Mouse (Mus musculus) layer of hippocampus, postnatal 14 days (tissue): Measurements from ENCODE around the gene Pde7b. TPM values are rescaled to one million over a fixed set of nuclear protein-coding genes. Genes with fewer than 3 reads are reported as not detected.

Source experiments
- DNase-seq, 2 experiments: peaks; one replicate each; pipeline ENCODE4 v3.0.0; 2021 to 2022; ENCODE audit warnings: low spot score in 2 of 2, mixed read lengths in 1 of 2
- long read RNA-seq, 2 experiments: library from polyadenylated mRNA; stranded (forward); transcript quantifications; one replicate each; pipeline ENCODE4 v2.0.0; 2021
- total RNA-seq, 2 experiments: library from RNA; stranded (reverse); gene quantifications; 2 replicates each; pipeline ENCODE4 v1.2.3; 2021

Pde7b gene
- 10 to 100 TPM; 14.0 to 18.0 TPM for total RNA-seq
- long read RNA-seq, experiment 1, partial matches to known transcripts: 0 of 1 reads
- long read RNA-seq, experiment 1, other reads (novel, unspliced or antisense): 1 of 1 reads
- long read RNA-seq, experiment 2, partial matches to known transcripts: 1 of 3 reads
- long read RNA-seq, experiment 2, other reads (novel, unspliced or antisense): 2 of 3 reads

DNA sequence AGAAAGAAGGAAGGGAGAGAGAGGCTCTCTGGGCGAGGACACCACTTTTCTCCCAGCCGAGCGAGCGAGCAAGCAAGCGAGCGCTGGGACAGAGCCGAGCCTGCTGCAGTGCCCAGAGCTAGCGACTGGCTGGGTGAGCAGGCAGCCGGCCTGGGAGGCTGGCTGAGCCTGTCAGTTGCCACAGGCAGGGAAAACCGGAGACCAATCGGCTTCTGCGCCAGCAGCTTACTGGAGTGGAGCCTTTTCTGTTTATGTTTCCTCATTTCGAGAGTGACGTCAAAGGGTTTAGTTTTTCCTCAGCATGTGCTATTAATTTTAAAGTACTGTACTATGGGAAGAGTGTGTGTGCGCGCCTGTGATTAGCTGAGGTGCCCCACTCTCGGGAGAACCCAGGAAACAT is at the start of gene Pde7b:
Gene Pde7b, minus strand, starts transcription at position 173 of the 400 bp plus-strand sequence.
- DNase-seq: peak; percentile 63 to 83

DNA sequence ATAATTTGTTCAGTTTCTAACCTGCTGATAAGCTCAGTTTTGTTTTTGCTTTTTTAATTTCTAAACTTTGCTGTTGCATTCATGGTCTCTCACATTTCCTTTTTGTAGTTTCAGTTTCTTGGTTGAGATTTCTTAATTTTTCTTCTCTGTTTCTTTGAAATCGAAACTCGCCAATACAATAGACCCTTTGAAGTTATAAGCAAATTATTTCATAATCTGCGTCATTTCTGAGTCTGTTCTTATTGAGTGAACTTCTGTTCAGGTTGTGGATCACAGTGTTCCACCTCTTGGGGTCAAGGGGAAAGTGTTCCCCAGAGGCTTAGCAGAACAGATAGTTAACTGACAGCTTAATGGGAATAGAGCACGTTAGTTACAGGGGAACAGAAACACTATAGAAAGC is 47.2 kb upstream of the Pde7b start:
- DNase-seq: no peak

DNA sequence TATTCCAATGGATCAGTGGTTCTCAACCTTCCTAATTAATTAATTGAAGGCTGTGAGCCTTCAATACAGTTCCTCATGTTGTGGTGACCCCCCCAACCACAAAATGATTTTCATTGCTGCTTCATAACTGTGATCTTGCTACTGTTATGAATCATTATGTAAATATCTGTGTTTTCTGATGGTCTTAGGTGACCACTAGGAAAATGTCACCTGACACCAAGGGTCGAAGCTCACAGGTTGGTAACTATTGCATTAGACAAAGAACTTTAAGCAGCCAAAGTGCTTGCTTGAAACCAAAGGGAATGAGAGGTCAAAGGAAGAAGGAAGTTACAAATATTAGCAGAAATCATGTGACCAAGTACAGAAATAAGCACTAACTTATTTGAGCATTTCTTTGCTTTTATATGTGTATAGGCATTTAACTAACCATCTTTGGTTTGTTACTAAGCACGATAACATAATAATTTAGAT is 45.6 kb upstream of the Pde7b start:
- DNase-seq: no peak

DNA sequence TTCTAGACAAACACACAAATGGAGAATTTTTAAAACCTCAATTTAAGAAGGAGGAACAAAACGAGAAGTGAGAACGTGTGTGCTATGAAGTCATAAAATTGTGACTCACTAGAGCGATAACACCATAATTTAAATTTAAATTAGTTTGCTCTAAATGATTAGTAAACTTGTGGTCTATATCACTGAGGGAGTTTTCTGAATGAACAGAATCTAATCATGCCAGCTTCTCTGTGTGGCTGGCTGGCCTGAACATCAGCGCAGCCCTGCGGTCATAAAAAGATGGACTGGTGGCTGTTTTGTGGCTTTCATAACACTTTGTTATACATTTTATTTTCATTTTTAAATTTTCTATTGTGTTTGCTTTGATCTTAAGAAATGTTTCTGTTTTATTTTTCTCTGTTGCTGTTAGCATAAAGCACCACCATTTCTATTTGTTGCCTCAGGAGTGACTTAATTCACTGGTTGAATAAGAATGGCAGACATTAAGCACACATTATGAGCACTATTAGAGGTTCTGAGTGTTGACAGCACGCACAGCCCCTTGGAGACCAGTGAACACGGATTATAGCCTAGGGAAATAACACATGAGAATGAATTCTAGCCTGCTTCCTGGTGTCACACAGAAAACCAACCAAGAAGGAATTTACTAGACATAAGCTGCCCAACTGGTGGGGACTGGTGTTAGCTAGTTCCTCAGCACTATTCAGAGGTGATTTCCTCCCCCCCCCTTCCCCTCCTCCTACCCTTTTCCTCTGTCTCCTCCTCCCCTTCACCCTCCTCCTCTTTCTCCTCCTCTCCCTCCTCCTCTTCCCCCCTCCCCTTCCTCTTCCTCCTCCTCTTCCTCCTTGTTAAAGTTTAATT is 44.9 kb upstream of the Pde7b start:
- no peak for DNase-seq

DNA sequence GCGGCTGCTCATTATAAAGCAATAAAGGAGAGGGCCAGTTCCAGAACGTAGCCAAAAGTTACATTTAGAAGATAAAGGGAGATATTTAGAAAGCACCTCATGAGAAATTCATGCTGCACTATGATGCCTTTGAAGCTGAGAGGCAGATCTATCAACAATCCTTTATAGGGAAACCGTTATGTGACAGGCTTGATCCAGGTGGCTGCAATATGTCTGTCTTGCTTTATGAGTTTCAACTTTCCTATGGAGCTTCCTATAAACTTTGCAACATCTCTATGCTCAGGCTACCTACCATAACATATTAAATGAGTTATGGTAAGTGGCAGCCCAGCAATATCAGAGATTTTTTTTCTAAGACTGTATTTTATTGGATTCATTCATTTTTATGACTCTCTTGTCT is 39.5 kb upstream of the Pde7b start:
- no peak for DNase-seq

DNA sequence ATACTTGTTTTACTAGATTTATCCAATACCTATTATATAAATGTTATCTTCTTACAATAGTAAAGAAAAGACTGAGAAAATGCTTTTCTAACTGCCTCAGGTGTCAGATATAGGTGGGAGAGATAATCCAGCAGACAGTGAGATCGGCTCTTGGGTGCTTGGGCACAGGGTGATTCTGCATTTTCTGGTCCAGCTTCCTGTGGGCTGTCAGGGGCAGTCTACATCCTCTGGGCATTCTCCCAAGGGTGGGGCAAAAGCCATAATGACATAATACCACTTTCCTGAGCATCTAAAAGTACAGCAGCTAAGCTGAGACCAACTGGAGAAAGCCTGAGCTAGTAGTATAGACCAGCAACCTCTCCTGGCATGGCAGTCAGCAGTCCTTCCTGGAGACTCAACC is 34.1 kb upstream of the Pde7b start:
- DNase-seq: no peak

DNA sequence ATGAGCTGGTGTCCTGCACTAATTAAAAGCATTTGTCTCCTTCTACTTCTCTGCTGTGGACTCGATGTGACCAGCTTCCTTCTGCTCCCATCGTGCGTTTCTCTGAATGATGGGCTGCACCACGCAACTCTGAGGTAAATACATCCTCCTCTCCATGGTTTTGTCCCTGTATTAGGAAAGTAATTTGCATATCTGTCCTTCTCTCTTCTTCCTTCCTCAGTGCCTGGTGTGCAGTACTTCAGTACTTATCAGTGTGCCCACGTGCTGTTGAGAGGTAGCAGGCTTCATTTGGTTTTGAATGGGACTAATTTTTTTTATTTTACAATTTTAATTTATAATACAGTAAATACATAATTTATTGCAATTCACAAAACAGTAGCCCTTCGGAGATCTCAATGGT is 33.4 kb upstream of the Pde7b start:
- no peak for DNase-seq

DNA sequence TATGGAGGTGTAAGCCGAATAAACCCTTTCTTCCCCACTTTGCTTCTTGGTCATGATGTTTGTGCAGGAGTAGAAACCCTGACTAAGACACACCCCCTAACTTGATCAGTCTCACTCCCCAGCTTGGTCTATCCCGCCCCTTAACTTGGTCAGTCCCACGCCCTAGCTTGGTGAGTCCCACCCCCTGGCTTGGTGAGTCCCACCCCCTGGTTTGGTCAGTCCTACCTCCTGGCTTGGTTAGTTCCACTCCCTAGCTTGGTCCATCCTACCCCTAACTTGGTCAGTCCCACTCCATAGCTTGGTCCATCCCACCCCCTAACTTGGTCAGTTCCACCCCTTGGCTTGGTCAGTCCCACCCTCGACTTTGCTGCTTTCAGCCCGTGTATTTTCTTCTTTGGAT is 31.3 kb upstream of the Pde7b start:
- DNase-seq: no peak

DNA sequence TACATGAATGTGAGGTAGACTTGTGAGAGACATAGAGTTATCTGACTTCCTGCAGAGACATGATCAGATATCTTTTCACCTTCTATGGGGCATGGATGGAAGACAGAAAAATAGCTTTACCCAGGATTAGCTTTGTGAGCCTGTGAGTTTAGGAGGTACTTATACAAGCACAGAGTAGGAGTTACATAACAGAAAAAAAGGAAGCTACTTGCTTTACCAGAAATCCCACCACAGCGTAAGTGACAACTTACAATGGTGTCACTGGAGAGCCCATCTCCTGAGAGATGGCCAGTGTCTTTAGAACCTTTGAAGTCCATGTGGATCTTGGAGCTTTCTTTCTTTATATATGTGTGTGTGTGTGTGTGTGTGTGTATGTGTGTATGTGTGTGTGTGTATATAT is 28.0 kb upstream of the Pde7b start:
- DNase-seq: no peak

DNA sequence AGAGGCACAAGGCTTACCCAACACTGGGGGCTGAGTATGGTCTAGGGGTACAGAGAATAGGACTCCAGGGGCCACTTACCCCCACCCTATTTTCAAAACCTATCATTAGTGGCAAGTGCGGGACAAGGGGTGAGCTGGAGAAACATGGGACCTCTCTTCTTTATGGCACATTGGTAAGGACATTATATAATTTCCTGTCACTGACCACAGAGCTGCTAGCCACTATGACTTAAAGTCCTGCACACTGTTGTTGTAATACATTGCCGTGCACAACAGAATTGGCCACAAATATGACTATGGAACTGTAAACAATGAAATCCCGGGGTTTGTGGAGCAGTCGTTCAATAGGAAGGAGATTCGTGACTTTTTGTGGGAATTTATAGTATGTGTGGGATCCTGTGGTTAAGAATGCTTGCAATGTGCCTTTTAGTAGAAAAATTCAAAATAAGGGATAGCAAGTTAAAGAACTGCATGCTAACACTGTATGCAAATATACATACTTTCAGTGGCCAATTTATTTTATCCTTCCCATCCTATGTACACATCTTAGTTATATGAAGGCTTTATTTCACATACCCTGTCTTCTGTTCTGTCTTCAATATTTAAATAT is 25.9 kb upstream of the Pde7b start:
- DNase-seq: no peak

DNA sequence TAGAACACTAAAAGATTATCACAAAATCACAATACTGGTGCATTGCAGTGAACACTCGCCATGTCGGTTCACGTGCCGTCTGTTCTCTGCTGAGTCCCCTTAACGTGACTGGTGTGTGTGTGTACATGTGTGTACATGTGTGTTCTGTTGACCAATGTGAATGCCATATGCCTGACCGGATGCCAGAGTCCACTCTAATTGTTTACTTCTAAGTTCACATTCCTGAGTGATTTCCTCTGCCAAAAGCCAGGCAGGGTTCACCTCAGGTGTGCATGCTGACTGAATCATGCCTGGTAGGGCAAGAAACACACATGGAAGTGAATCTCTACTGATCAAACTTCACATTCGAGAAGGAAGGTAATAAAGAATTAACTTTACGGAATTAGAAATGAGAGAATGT is 24.1 kb upstream of the Pde7b start:
- DNase-seq: no peak

DNA sequence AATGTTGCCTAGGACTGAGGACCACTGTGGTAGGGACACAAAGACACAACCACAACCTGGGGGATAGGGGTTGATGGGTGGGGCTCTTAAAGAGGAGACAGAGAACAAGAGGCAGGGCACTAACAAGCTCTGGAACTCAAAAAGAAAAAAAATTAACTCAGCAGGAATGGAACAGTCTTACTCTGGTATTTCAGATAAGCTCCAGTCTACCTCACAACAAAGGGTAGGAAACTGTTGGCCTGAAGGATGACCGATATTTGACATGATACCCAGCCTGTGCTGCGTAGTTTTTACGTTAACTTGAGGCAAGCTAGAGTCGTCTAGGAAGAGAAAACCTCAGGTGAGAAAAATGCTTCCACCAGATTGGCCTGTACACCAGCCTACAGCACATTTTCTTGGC is 22.4 kb upstream of the Pde7b start:
- no peak for DNase-seq

DNA sequence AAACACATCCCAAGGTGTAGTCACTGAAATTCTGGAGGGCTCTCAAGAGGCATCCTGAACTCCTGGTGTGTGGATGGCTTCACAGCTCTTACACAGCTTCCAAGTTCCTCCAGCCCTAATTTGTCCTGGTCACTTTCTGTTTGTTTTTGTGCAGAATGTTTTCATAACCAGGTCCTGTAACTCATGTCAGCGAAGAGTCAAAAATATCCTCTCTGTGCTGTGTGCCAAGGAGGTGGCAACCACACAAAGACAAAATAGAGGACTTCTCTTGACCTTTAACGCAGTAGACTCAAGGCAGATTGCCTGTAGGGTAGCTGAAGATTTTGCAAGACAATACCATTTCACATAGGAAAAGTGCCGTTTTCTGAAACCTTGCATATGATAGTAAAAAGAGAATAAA is 14.9 kb upstream of the Pde7b start:
- no peak for DNase-seq

DNA sequence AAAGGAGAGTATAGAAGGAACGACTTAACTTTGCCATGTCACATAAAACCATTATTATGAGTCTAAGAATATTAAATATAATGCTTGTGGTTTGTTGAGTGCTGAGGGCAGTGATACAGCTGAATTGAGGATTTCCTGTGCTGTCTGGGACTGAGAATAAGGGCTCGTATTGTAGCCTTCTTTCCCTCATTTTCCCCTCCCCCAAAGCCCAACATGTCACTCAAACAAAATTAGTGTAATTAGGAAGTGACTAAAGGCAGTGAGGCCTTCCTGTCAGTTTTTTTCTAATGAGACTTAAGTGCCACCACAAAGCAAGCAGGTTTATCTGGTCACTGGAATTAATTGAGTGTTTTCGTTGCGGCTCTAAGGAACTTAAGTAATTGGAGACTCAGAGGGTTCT is 12.3 kb upstream of the Pde7b start:
- DNase-seq: no peak

DNA sequence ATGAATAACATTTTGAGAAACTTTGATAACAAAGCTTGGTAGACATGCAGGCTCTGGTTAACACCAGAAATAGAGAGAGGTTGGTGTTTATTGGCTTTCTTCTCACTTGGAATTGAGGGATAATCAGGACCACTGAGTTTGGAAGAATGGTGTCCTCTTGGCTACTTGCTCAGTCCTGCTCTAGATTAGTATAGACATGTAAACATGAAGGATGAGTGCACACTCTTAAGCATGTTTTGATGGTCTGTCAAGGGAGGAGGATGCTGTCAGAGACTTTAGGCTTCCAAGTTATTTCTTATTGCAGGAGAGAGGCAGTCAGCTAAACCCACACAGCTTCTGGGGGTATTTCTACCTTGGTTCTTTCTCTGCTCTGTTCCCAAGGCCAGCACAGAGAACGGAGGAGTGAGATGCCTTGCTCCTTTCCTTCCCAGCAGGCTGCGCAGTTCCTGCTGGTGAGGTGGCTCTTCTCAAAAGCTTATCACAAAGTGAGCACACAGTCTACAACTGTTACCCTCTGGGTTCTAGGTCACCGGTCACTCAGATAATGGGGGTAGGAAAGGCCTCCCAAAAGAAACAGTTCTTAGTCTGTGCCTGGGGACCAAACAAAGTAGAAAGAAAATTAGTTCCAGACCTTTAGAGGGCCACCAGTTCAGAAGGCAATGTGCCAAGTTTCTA is 11.0 kb upstream of the Pde7b start:
- no peak for DNase-seq

DNA sequence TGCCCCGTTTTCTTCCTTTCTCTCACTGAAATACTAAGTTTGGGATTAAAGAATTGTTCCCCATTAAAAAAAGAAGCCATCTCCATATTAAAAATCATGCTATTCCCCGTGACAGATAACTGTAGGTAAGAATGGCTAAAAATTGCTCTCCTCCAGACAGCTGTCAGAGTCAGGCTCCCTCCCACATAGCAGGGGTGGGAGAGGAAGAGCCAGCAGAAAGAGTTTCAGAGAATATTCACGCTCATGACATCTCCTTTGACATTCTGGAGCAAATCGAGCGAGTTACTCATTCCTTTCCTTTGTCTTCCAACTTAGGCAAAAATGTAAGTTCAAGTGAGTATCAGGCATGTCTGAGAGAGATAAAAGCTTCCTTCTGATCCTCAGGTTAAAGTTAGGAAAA is 8.7 kb upstream of the Pde7b start:
- no peak for DNase-seq

DNA sequence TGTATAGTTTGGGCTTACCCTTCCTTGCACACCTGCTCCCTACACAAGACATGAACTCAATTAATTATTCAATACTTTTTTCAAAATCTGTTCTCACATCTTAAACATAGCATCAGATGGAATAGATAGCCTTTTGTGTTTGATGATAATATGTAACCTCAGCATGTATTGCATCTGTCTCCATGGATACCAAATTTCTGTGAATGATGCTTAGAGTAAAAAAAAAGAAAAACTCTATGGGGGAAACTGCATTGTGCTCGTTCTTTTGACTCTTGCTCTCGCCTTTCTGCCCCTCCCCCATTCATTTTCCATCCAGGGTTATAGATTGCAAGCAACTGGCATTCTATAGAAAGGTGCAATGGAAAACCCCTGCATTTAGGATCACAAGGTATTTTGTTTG is 7.3 kb upstream of the Pde7b start:
- DNase-seq: no peak

DNA sequence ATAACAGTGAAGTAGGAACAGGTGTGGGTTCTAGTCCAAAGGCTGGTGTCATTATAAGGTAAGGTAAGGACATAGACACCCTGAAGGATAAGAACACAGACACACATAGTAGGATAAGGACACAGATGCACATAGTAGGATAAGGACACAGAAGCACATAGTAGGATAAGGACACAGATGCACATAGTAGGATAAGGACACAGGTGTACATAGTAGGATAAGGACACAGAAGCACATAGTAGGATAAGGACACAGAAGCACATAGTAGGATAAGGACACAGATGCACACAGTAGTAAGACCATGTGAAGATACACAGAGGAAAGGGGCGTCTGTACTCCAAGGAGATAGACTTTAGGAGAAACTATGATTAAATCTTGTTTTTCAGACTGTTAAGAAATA is 5.2 kb upstream of the Pde7b start:
- no peak for DNase-seq

DNA sequence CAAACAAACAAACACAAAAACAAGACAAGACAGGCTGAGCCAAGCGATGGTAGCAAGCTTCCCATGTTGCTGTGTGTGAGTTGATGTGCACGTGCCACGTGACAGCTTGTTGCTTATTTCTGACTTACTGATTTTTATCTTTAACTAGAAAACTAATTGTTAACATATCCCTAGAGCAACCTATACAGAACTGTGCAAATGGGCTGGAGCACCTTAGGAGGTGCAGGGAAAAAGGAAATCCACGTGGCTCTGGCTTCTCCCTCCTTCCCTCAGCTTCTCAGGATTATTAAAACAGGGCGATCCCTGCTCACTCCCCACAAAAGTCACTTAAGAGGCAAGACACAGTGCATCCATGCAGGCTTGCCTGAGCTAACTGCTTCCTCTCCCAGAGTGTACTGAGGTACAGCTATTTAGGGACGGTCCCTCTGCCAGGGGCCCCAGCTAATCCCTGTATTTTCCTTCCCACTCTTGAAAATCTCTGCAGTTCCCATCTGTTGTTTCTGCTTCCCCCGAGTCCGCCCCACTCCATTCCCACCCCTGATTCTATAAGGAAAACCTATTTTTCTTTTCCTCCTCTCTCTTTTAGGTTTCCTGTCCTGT is 606 bp upstream of the Pde7b start:
- no peak for DNase-seq

DNA sequence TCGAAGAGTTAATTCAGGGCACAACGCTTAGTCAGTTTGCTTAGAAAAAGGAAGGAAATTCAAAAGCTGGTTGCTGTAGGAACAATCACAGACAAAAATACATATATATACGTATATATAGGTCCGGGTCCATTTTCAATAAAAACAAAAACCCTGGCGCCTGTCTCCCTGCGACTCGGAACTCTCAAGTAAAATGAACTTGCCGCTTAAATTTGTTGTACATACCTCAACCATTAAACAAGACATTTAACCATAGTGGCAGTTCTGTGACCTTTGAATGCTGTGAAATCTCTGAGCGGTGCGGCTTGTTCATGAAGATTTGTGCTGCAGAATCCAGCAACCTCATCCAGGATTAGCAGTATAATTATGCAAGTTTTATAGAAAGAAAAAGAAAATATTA is 427 bp downstream of the Pde7b start:
- no peak for DNase-seq

DNA sequence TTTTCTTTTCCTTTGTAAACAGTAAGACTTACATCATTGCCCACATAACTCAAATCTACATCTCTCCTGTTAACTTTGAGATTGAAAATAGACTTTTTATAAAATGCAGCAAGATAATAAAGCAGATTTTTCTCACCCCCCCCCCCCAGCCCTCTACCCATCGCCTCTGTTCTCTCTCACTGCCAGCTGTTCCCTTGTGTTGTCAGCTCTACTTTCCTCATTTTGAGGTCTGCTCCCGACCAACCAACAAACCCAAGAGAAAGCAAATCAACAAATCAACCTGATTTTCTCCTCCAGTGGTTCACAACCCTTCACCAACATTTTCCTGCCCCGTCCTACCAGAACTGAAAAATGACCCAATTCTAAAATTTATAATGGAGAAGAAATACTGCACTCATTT is 916 bp downstream of the Pde7b start:
- no peak for DNase-seq

DNA sequence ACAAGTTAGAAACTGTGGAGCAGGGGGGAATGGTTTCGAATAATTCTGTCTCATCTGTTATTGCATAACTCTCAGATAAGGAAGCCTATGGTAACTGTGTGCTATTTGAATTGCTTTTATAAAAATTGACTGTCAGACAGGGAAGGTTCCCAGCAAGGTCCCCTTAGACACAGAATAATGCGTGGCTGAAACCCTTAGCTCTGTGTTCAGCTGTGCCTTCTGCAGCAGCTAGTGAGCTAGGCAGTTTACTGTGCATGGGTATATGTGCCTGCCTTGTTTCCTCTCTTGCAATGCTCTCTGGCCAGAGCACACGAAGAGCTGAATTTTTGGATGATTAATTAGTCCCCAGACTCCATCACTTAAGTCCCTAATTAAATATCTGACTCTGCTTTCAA is 1.4 kb downstream of the Pde7b start:
- no peak for DNase-seq
